Mouse (Mus musculus): ENCODE results near the gene Ust. TPM values are rescaled to one million over a fixed set of nuclear protein-coding genes. Genes with fewer than 3 reads are reported as not detected.

The Ust gene
- total and polyA plus RNA-seq, 3 experiments, result not detected

DNA sequence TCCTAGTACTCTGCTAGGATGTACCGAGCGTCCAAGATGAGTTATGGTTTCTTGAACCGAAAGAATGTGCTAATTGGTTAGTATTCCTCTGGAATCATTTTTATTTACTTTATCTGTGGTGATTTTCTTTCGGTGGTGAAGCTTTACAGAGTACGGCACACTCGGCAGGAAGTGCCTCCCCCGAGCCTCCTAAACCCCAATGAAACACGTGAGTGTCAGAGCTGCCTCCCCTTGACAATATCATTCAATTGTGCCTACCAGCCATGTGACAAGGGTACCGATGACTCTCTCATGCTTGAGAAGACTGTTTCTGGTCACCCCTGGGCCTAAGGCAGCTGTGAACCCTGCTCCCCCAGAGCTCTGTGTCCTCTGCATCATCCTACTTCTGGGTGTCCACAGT is 333.9 kb downstream of the Ust start:
- Histone ChIP-seq H3K4me2 (ENCODE audit: insufficient read depth, low read depth, poor library complexity, severe bottlenecking) (no peak overlapping the region), H3K4me1 (ENCODE audit: control insufficient read depth in 1 of 2, insufficient read depth in 2 of 2) (peaks cover 3 to 12% of the 10 kb centered on the region in 2 experiments), H3K27me3 (replicated peaks) (no peaks in the 10 kb centered on the region), H3K79me2 (replicated peaks; ENCODE audit: control insufficient read depth, extremely low read depth, insufficient read depth, poor library complexity, severe bottlenecking) (no peaks in the 10 kb centered on the region), H3K9ac (ENCODE audit: insufficient read depth, low read depth) (no peak overlapping the region), H3K9me3 (replicated peaks; ENCODE audit: low read length) (no peaks in the 10 kb centered on the region), H3K27ac (ENCODE audit: insufficient read depth, low read depth) (no peak overlapping the region), H3K36me3 (replicated peaks in 1 of 2; ENCODE audit: control insufficient read depth in 1 of 2, insufficient read depth in 1 of 2, low read length in 1 of 2) (no peaks in the 10 kb centered on the region), H3K4me3 (replicated peaks in 1 of 3; ENCODE audit: low read depth in 2 of 3, low read length in 2 of 3, poor library complexity in 1 of 3) (no peak overlapping the region)
- dilution Hi-C loops (cut with MboI; ENCODE audit: extremely low pct_ligation_motif_present, extremely low pct_unique_long_range_greater_than_20kb, low sequenced_read_pairs), result no loop called here
- DNase-seq (ENCODE audit: extremely low read depth), result no peak
- TF ChIP-seq EP300 (IDR thresholded peaks at IDR 0.05; ENCODE audit: low read length) (no peak), NELFE (IDR thresholded peaks at IDR 0.05; ENCODE audit: low read depth, low read length) (no peak), MXI1 (IDR thresholded peaks at IDR 0.05; ENCODE audit: low read depth, low read length) (no peak), UBTF (IDR thresholded peaks at IDR 0.05; ENCODE audit: low read depth, low read length) (no peak), ZNF384 (IDR thresholded peaks at IDR 0.05; ENCODE audit: low read depth, low read length) (no peak), BHLHE40 (IDR thresholded peaks at IDR 0.05; ENCODE audit: low read depth, low read length) (no peak), RCOR1 (conservative IDR thresholded peaks at IDR 0.05; ENCODE audit: low read depth, low read length) (no peak), TCF12 (IDR thresholded peaks at IDR 0.05; ENCODE audit: low read depth, low read length) (no peak), TBP (conservative IDR thresholded peaks at IDR 0.05; ENCODE audit: low read depth, low read length) (no peak), POLR2AphosphoS2 (IDR thresholded peaks at IDR 0.05; ENCODE audit: low read depth, low read length) (no peak), USF2 (conservative IDR thresholded peaks at IDR 0.05; ENCODE audit: low read depth, low read length) (no peak), ELF1 (IDR thresholded peaks at IDR 0.05; ENCODE audit: low read depth, low read length) (no peak)
- in situ Hi-C loops (cut with MboI; ENCODE audit: low pct_ligation_motif_present, low pct_unique_long_range_greater_than_20kb, low sequenced_read_pairs), result no loop called here

DNA sequence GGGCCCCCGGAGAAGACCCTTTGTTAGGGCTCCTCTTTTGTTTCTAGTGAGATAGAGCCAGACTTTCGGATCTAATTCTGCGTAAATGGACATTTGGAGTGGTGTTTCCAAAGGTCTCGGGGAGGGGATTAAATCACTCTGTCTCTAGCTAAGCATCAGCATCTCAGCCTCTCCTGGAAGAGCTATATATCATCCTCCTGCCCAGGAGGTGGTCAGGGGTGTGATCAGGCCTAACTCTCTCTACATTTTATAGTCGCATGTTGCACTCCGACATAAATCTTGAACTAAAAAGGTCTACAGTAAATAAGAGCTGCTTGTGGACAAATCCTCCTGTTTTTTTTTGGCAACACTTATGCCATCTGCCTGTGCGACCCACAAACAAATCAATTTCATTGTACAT is 335.5 kb downstream of the Ust start:
- in situ Hi-C loops (cut with MboI; ENCODE audit: low pct_ligation_motif_present, low pct_unique_long_range_greater_than_20kb, low sequenced_read_pairs), result no loop called here
- Histone ChIP-seq H3K79me2 (replicated peaks; ENCODE audit: control insufficient read depth, extremely low read depth, insufficient read depth, poor library complexity, severe bottlenecking) (no peaks in the 10 kb centered on the region), H3K27ac (ENCODE audit: insufficient read depth, low read depth) (no peak overlapping the region), H3K4me2 (ENCODE audit: insufficient read depth, low read depth, poor library complexity, severe bottlenecking) (no peak overlapping the region), H3K4me1 (ENCODE audit: control insufficient read depth in 1 of 2, insufficient read depth in 2 of 2) (peaks cover 3 to 12% of the 10 kb centered on the region in 2 experiments), H3K36me3 (replicated peaks in 1 of 2; ENCODE audit: control insufficient read depth in 1 of 2, insufficient read depth in 1 of 2, low read length in 1 of 2) (no peaks in the 10 kb centered on the region), H3K9me3 (replicated peaks; ENCODE audit: low read length) (no peaks in the 10 kb centered on the region), H3K4me3 (replicated peaks in 1 of 3; ENCODE audit: low read depth in 2 of 3, low read length in 2 of 3, poor library complexity in 1 of 3) (no peak overlapping the region), H3K9ac (ENCODE audit: insufficient read depth, low read depth) (no peak overlapping the region), H3K27me3 (replicated peaks) (no peaks in the 10 kb centered on the region)
- TF ChIP-seq JUND (conservative IDR thresholded peaks at IDR 0.05; ENCODE audit: low read depth, low read length), result no peak
- TF ChIP-seq ZKSCAN1 (IDR thresholded peaks at IDR 0.05; ENCODE audit: borderline replicate concordance, low read depth, low read length), result no peak
- TF ChIP-seq POLR2AphosphoS2 (IDR thresholded peaks at IDR 0.05; ENCODE audit: low read depth, low read length), result no peak
- TF ChIP-seq HCFC1 (IDR thresholded peaks at IDR 0.05; ENCODE audit: low read depth, low read length), result no peak
- TF ChIP-seq ZMIZ1 (IDR thresholded peaks at IDR 0.05; ENCODE audit: low read depth, low read length), result no peak
- TF ChIP-seq PAX5 (IDR thresholded peaks at IDR 0.05; ENCODE audit: low read length), result no peak
- no peak for TF ChIP-seq USF1 (IDR thresholded peaks at IDR 0.05; ENCODE audit: low read depth, low read length)
- TF ChIP-seq ELF1 (IDR thresholded peaks at IDR 0.05; ENCODE audit: low read depth, low read length), result no peak
- TF ChIP-seq ZNF384 (IDR thresholded peaks at IDR 0.05; ENCODE audit: low read depth, low read length), result no peak
- no peak for TF ChIP-seq KAT2A (IDR thresholded peaks at IDR 0.05; ENCODE audit: insufficient replicate concordance, low read length)
- no peak for TF ChIP-seq MAZ (IDR thresholded peaks at IDR 0.05; ENCODE audit: low read depth, low read length)
- TF ChIP-seq EP300 (IDR thresholded peaks at IDR 0.05; ENCODE audit: low read length), result no peak
- TF ChIP-seq MAFK (IDR thresholded peaks at IDR 0.05; ENCODE audit: insufficient replicate concordance, low read length), result no peak
- no peak for TF ChIP-seq NELFE (IDR thresholded peaks at IDR 0.05; ENCODE audit: low read depth, low read length)
- TF ChIP-seq ZC3H11A (IDR thresholded peaks at IDR 0.05; ENCODE audit: low read depth, low read length), result no peak
- no peak for TF ChIP-seq USF2 (conservative IDR thresholded peaks at IDR 0.05; ENCODE audit: low read depth, low read length)
- TF ChIP-seq MEF2A (IDR thresholded peaks at IDR 0.05; ENCODE audit: borderline replicate concordance, low read depth, low read length), result no peak
- TF ChIP-seq MXI1 (IDR thresholded peaks at IDR 0.05; ENCODE audit: low read depth, low read length), result no peak
- no peak for TF ChIP-seq IRF4 (IDR thresholded peaks at IDR 0.05; ENCODE audit: low read depth, low read length)
- no peak for TF ChIP-seq RCOR1 (conservative IDR thresholded peaks at IDR 0.05; ENCODE audit: low read depth, low read length)
- no peak for DNase-seq (ENCODE audit: extremely low read depth)
- dilution Hi-C loops (cut with MboI; ENCODE audit: extremely low pct_ligation_motif_present, extremely low pct_unique_long_range_greater_than_20kb, low sequenced_read_pairs), result no loop called here

All from CH12.LX (cell line).